Mouse (Mus musculus) midbrain, postnatal 0 days (tissue): ENCODE measurements at regions not wholly inside any gene's neighbourhood (a gene's known extent, or its start where the extent isn't known, plus 50 kb on each side); places are given as distances from the start of the nearest gene placed in this dataset.

Experiments
- ATAC-seq: fragments of 200-750 bp; cut with Nextera tagmentation; 2 replicates; pipeline ENCODE4 v1.8.0; 2017; ENCODE audit warnings: moderate number of reproducible peaks, mild to moderate bottlenecking, moderate TSS enrichment, moderate library complexity; ENCODE audit not compliant: low FRiP score
- DNase-seq: peaks from one replicate; pipeline ENCODE4 v3.0.0-alpha.2; 2015; ENCODE audit warnings: low spot score
- H3K27ac ChIP-seq: fragments of 300-500 bp; sonication (generic); 2 replicates; pipeline ENCODE4 v1.5.1; 2014; ENCODE audit warnings: low read depth, mild to moderate bottlenecking, low read length, mixed read lengths
- H3K27me3 ChIP-seq: fragments of 300-500 bp; sonication (generic); 2 replicates; pipeline ENCODE4 v1.6.1; 2014; ENCODE audit warnings: low read length, control low read depth, mixed read lengths; ENCODE audit not compliant: insufficient read depth
- H3K36me3 ChIP-seq: fragments of 300-500 bp; sonication (generic); 2 replicates; pipeline ENCODE4 v1.6.1; 2014; ENCODE audit warnings: low read length, control low read depth, mixed read lengths; ENCODE audit not compliant: insufficient read depth
- H3K4me1 ChIP-seq: fragments of 300-500 bp; sonication (generic); 2 replicates; pipeline ENCODE4 v1.6.1; 2014; ENCODE audit warnings: mild to moderate bottlenecking, control low read depth, antibody characterized with exemption, low read length, mixed read lengths; ENCODE audit not compliant: insufficient read depth
- H3K4me2 ChIP-seq: fragments of 300-500 bp; sonication (generic); 2 replicates; pipeline ENCODE4 v1.6.1; 2014; ENCODE audit warnings: low read depth, mild to moderate bottlenecking, low read length, mixed read lengths; ENCODE audit not compliant: poor library complexity, severe bottlenecking
- H3K4me3 ChIP-seq: fragments of 300-500 bp; sonication (generic); 2 replicates; pipeline ENCODE4 v1.5.1; 2014; ENCODE audit warnings: low read depth, mild to moderate bottlenecking, low read length, moderate library complexity
- H3K9ac ChIP-seq: fragments of 300-500 bp; sonication (generic); replicated peaks from 2 replicates; pipeline ENCODE4 v1.6.1; 2014; ENCODE audit warnings: mild to moderate bottlenecking, low read length, moderate library complexity, mixed read lengths; ENCODE audit not compliant: poor library complexity, severe bottlenecking
- H3K9me3 ChIP-seq: fragments of 300-500 bp; sonication (generic); 2 replicates; pipeline ENCODE4 v1.6.1; 2016; ENCODE audit warnings: low read length, control low read depth
- CTCF ChIP-seq: IDR thresholded peaks from 2 replicates; pipeline ENCODE4 v1.5.1; 2016; ENCODE audit warnings: antibody characterized with exemption, mild to moderate bottlenecking
- WGBS: fragments of 180-500 bp; shearing (Covaris S2); extraction: QIAGEN DNeasy Blood & Tissue Kit; methylation state at CpG from one replicate; pipeline ENCODE4 v1.1.7; 2014; 5-methylcytosine and 5-hydroxymethylcytosine counted together

- no peaks in the 10 kb centered on the region for H3K9me3 ChIP-seq
- H3K36me3 ChIP-seq: no peaks in the 10 kb centered on the region
- ATAC-seq (no peak), DNase-seq (no peak)
- H3K27ac ChIP-seq: no peak overlapping the region
- H3K4me1 ChIP-seq: no peaks in the 10 kb centered on the region
- TF ChIP-seq CTCF: no peak
- H3K9ac ChIP-seq: no peak overlapping the region
- WGBS: 71% methylated on average over 6 of the region's 6 CpGs
- no peak overlapping the region for H3K4me2 ChIP-seq
- H3K4me3 ChIP-seq: no peak overlapping the region
- no peaks in the 10 kb centered on the region for H3K27me3 ChIP-seq
Observed at GRCm38 (mm10) chr10:95066774-95067173, 122.1 kb upstream of the Plxnc1 start.

GRCm38 (mm10) chr10:95059486-95060091 lies 115.0 kb upstream of the Plxnc1 start:
- Histone ChIP-seq H3K27me3 (no peaks in the 10 kb centered on the region), H3K4me2 (no peak overlapping the region), H3K9ac (no peak overlapping the region), H3K9me3 (no peaks in the 10 kb centered on the region), H3K4me1 (peaks cover 3% of the 10 kb centered on the region; the same call in 1 of the 2 replicates), H3K36me3 (no peaks in the 10 kb centered on the region), H3K4me3 (no peak overlapping the region), H3K27ac (no peak overlapping the region)
- DNase-seq (no peak), ATAC-seq (no peak)
- WGBS: 71% methylated on average over 7 of the region's 7 CpGs
- no peak for TF ChIP-seq CTCF

- Histone ChIP-seq H3K4me1 (peaks cover 3% of the 10 kb centered on the region; the same call in 1 of the 2 replicates), H3K4me3 (no peak overlapping the region), H3K36me3 (no peaks in the 10 kb centered on the region), H3K9ac (no peak overlapping the region), H3K4me2 (no peak overlapping the region), H3K9me3 (no peaks in the 10 kb centered on the region), H3K27ac (no peak overlapping the region), H3K27me3 (no peaks in the 10 kb centered on the region)
- DNase-seq: no peak
- WGBS: 78% methylated on average over 9 of the region's 9 CpGs
- TF ChIP-seq CTCF: no peak
- ATAC-seq: no peak
Observed at GRCm38 (mm10) chr10:95059078-95059477, 114.4 kb upstream of the Plxnc1 start.

- no peaks in the 10 kb centered on the region for H3K27me3 ChIP-seq
- H3K9me3 ChIP-seq: no peaks in the 10 kb centered on the region
- 35% methylated on average over 9 of the region's 9 CpGs for WGBS
- ATAC-seq (0 out of 2 replicates have a peak, but pooled peaks have one; percentile 20), DNase-seq (peak; percentile 50)
- peaks cover 3% of the 10 kb centered on the region; the same call in 1 of the 2 replicates for H3K4me1 ChIP-seq
- TF ChIP-seq CTCF: no peak
- no peak overlapping the region for H3K9ac ChIP-seq
- no peak overlapping the region for H3K4me3 ChIP-seq
- H3K27ac ChIP-seq: no peak overlapping the region
- no peaks in the 10 kb centered on the region for H3K36me3 ChIP-seq
- no peak overlapping the region for H3K4me2 ChIP-seq
Observed at GRCm38 (mm10) chr10:95057051-95057714, 112.5 kb upstream of the Plxnc1 start.

GRCm38 (mm10) chr10:95056541-95056940 lies 111.9 kb upstream of the Plxnc1 start:
- DNase-seq (no peak), ATAC-seq (no peak)
- no peaks in the 10 kb centered on the region for H3K36me3 ChIP-seq
- peaks cover 3% of the 10 kb centered on the region; the same call in 1 of the 2 replicates for H3K4me1 ChIP-seq
- no peak for TF ChIP-seq CTCF
- H3K27me3 ChIP-seq: no peaks in the 10 kb centered on the region
- no peaks in the 10 kb centered on the region for H3K9me3 ChIP-seq
- no peak overlapping the region for H3K9ac ChIP-seq
- no peak overlapping the region for H3K27ac ChIP-seq
- no peak overlapping the region for H3K4me3 ChIP-seq
- WGBS: 85% methylated on average over 4 of the region's 4 CpGs
- no peak overlapping the region for H3K4me2 ChIP-seq

GRCm38 (mm10) chr10:95054869-95055268 lies 110.2 kb upstream of the Plxnc1 start:
- ATAC-seq (no peak), DNase-seq (no peak)
- TF ChIP-seq CTCF: no peak
- Histone ChIP-seq H3K9me3 (no peaks in the 10 kb centered on the region), H3K4me1 (peaks cover 3% of the 10 kb centered on the region; the same call in 1 of the 2 replicates), H3K4me2 (no peak overlapping the region), H3K27me3 (no peaks in the 10 kb centered on the region), H3K4me3 (no peak overlapping the region), H3K27ac (no peak overlapping the region), H3K9ac (no peak overlapping the region), H3K36me3 (no peaks in the 10 kb centered on the region)
- 94% methylated on average over 3 of the region's 3 CpGs for WGBS
